Mouse (Mus musculus): ENCODE data around the gene Chrm5. TPM values are rescaled to one million over a fixed set of nuclear protein-coding genes. Genes with fewer than 3 reads are reported as not detected.

The Chrm5 gene
- not detected for polyA plus RNA-seq (2015; fragmentation: Illumina TruSeq; extraction: RNeasy Lipid Tissue Mini Kit (QIAGEN cat#74804); ENCODE audit: insufficient read depth, low replicate concordance)

DNA sequence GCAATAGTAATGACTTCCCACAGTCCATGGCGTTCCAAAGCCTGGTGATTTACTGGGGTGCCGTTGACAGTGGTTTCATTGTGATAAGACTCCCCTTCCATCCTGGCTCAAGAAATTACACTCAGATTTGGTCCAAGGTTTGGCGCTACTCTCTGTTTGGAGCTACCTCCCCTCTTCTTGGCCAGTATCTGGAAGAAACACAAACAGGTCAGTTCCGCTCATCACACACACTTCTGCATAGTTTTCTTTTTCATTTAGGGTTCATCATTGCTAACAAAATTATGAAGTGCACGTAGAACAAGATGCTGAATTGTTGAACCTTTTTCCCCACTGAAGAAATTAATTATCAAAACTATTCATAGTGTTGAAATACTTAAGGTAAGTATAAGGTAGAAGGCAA, at the start of gene Chrm5:
Chrm5 (minus strand) TSS at position 101 of the 400 bp plus-strand sequence.

GRCm38 (mm10) chr2:112492856-112493538, 12.4 kb upstream of the Chrm5 start, which contains the start of gene Aven:
TSS of gene Aven (plus strand) at chr2:112492964.

DNA sequence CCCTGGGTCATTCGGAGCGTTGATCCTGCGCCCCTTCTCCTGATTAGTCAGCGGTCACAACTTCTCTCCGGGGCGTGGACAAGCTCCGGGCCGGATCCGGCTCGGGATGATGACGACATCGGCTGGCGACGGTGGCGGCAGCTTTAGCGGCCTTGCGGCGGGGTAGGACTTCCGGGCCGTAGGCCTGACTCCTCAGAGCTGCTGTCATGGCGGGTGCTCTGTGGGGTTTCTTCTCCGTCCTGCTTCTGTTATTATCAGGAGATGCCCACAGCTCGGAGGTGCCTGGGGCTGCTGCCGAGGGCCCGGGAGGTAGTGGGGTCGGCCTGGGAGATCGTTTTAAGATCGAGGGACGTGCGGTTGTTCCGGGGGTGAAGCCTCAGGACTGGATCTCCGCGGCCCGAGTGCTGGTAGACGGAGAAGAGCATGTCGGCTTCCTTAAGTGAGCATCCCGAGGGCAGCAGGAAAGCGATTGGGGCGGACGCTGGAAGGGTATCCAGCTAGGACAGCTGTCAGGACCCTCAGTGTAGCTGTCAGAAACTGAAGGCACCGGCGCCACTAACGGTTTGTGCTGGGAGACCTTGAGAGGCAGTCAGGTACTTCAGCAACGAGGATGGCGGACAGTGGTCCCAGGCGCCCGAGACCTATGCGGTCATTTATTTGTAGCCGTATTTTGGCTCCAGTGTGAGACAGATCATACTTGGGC, 25.6 kb downstream of the Chrm5 start, which contains the start of gene Emc7:
Emc7 (plus strand) TSS at position 136 of the 703 bp plus-strand sequence.

Other genes starting within 250 kb of the Chrm5 start
- gene Lpcat4, start 241.3 kb downstream of the Chrm5 start, polyA plus RNA-seq (2015; fragmentation: Illumina TruSeq; extraction: RNeasy Lipid Tissue Mini Kit (QIAGEN cat#74804); ENCODE audit: insufficient read depth, low replicate concordance), result 7.4 TPM
- gene Nutm1, start 221.5 kb downstream of the Chrm5 start, polyA plus RNA-seq (2015; fragmentation: Illumina TruSeq; extraction: RNeasy Lipid Tissue Mini Kit (QIAGEN cat#74804); ENCODE audit: insufficient read depth, low replicate concordance), result not detected
- gene Nop10, start 218.8 kb downstream of the Chrm5 start, polyA plus RNA-seq (2015; fragmentation: Illumina TruSeq; extraction: RNeasy Lipid Tissue Mini Kit (QIAGEN cat#74804); ENCODE audit: insufficient read depth, low replicate concordance), result 87.9 TPM
- 225 TPM for gene Slc12a6, start 214.9 kb downstream of the Chrm5 start, polyA plus RNA-seq (2015; fragmentation: Illumina TruSeq; extraction: RNeasy Lipid Tissue Mini Kit (QIAGEN cat#74804); ENCODE audit: insufficient read depth, low replicate concordance)
- 1.1 TPM for gene Gm21985, start 214.5 kb downstream of the Chrm5 start, polyA plus RNA-seq (2015; fragmentation: Illumina TruSeq; extraction: RNeasy Lipid Tissue Mini Kit (QIAGEN cat#74804); ENCODE audit: insufficient read depth, low replicate concordance)
- 49.4 TPM for gene Emc4, start 112.7 kb downstream of the Chrm5 start, polyA plus RNA-seq (2015; fragmentation: Illumina TruSeq; extraction: RNeasy Lipid Tissue Mini Kit (QIAGEN cat#74804); ENCODE audit: insufficient read depth, low replicate concordance)
- gene Katnbl1, start 101.6 kb downstream of the Chrm5 start, polyA plus RNA-seq (2015; fragmentation: Illumina TruSeq; extraction: RNeasy Lipid Tissue Mini Kit (QIAGEN cat#74804); ENCODE audit: insufficient read depth, low replicate concordance), result 24.6 TPM
- 19.7 TPM for gene Emc7, start 25.8 kb downstream of the Chrm5 start, polyA plus RNA-seq (2015; fragmentation: Illumina TruSeq; extraction: RNeasy Lipid Tissue Mini Kit (QIAGEN cat#74804); ENCODE audit: insufficient read depth, low replicate concordance)
- 23.1 TPM for gene Aven, start 12.2 kb upstream of the Chrm5 start, polyA plus RNA-seq (2015; fragmentation: Illumina TruSeq; extraction: RNeasy Lipid Tissue Mini Kit (QIAGEN cat#74804); ENCODE audit: insufficient read depth, low replicate concordance)